Mouse (Mus musculus): ENCODE measurements around the gene Traf3ip2. TPM values are rescaled to one million over a fixed set of nuclear protein-coding genes. Genes with fewer than 3 reads are reported as not detected.

Gene Traf3ip2
- polyA plus RNA-seq, 1 experiment from 2014 or later: 12.9 TPM

DNA sequence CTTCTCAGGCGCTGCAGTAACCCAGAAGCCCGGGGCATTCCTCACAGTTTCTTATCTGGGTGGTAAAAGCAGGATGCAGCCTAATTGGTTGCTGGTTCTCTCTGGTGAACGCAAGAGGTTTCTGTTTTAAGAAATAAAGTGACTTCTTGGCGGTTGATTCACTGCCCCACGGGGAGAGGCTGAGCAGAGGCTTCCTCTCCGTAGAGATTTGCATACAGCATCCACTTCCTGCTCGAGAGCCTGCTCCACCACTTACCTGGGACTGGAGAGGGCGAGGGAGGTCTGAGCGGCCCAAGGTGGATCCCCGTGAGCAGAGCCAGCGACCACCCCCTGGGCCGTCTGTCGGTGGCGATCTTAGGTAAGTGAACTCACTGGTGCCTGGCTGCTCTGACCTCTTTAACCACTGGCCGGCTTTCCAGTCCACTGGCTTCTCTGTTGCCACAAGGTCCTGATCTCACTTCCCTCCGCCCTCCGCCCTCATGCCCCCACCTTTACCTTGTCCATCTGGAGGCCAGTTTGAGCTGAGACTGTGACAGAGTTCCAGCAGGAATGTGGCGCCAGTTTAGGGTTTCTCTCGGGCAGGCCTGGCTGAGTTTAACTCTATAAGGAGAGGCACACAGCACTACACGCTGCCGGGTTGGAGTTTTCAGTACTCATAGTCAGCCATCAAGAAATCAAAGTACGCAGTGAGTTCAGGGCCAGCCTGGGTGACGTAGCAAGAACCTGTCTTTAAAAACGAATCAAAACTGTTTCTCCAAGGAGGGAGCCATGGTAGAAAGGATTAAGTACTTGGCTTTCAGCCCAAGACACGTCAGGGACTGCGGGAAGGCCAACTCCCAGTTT lies 476 bp downstream of the Traf3ip2 start:
- H3K36me3 ChIP-seq (ENCODE audit: control insufficient read depth, insufficient read depth, low read length): 0 out of 2 replicates have a peak, but pooled peaks cover 2% of the 10 kb centered on the region
- peak overlapping the region; percentile 55 for H3K4me3 ChIP-seq (ENCODE audit: low read depth, low read length)
- H3K27ac ChIP-seq (ENCODE audit: low read depth, low read length): peak overlapping the region; percentile 93
- H3K4me2 ChIP-seq: peak overlapping the region; percentile 75
- H3K9me3 ChIP-seq (replicated peaks; ENCODE audit: control insufficient read depth, low read length): no peaks in the 10 kb centered on the region
- H3K9ac ChIP-seq (ENCODE audit: low read depth, low read length): peak overlapping the region; percentile 56
- WGBS (ENCODE audit: insufficient replicate concordance): 3% methylated on average over 26 of the region's 26 CpGs
- peaks cover 11% of the 10 kb centered on the region for H3K4me1 ChIP-seq (ENCODE audit: control insufficient read depth, insufficient read depth, low read length)
- H3K27me3 ChIP-seq (ENCODE audit: control insufficient read depth, insufficient read depth, low read length): no peaks in the 10 kb centered on the region
- peak; percentile 39 for ATAC-seq (replicated peaks; ENCODE audit: insufficient number of reproducible peaks, low FRiP score, low TSS enrichment)

DNA sequence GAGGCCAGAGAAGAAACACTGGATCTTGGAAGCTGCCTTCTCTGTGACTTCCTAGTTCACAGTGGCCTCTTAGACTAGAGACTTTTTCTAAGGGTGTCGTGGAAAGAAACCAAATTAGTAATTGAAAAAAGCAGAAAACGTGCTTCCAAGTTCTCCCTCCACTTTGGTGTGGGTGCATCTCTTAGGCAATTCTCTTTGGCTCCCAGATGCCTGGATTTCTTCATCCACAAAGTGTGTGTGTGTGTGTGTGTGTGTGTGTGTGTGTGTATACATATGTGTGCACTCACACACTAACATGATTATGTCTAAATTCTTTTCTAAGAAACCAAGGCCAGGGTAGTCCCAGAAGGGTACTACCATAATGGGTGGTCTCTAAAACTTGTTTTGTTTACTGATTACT lies 1.2 kb downstream of the Traf3ip2 start:
- Histone ChIP-seq H3K4me3 (ENCODE audit: low read depth, low read length) (peak overlapping the region; percentile 55), H3K9me3 (replicated peaks; ENCODE audit: control insufficient read depth, low read length) (no peaks in the 10 kb centered on the region), H3K27me3 (ENCODE audit: control insufficient read depth, insufficient read depth, low read length) (no peaks in the 10 kb centered on the region), H3K4me1 (ENCODE audit: control insufficient read depth, insufficient read depth, low read length) (peaks cover 11% of the 10 kb centered on the region), H3K4me2 (peak overlapping the region; percentile 75), H3K9ac (ENCODE audit: low read depth, low read length) (peak overlapping the region; percentile 56), H3K27ac (ENCODE audit: low read depth, low read length) (peak overlapping the region; percentile 93), H3K36me3 (ENCODE audit: control insufficient read depth, insufficient read depth, low read length) (0 out of 2 replicates have a peak, but pooled peaks cover 2% of the 10 kb centered on the region)
- no peak for ATAC-seq (replicated peaks; ENCODE audit: insufficient number of reproducible peaks, low FRiP score, low TSS enrichment)
- 26% methylated on average over 2 of the region's 2 CpGs for WGBS (ENCODE audit: insufficient replicate concordance)

DNA sequence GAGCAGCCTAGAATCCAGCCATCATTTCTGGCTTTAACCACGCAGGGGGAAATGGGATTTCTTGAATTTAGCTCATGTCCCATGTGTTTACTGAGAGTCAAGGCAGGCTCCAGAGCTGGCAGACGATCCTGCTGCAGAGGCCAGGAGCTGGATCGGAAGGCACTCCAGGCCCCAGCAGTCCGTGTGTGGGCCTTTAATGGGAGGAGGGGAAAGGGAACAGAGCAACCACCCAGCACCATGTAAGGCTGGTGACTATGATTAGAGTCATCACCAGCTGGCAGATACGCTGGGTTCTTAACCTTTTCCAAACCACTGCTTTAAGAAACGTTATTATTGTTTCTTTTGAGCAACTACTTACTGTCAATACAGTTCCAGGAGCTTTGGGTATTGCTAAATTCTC lies 1.9 kb downstream of the Traf3ip2 start:
- H3K4me2 ChIP-seq: peak overlapping the region; percentile 75
- no peaks in the 10 kb centered on the region for H3K9me3 ChIP-seq (replicated peaks; ENCODE audit: control insufficient read depth, low read length)
- peak overlapping the region; percentile 93 for H3K27ac ChIP-seq (ENCODE audit: low read depth, low read length)
- peak overlapping the region; percentile 56; the same call in 1 of the 2 replicates for H3K9ac ChIP-seq (ENCODE audit: low read depth, low read length)
- WGBS (ENCODE audit: insufficient replicate concordance): 11% methylated on average over 6 of the region's 6 CpGs
- no peaks in the 10 kb centered on the region for H3K27me3 ChIP-seq (ENCODE audit: control insufficient read depth, insufficient read depth, low read length)
- 0 out of 2 replicates have a peak, but pooled peaks cover 2% of the 10 kb centered on the region for H3K36me3 ChIP-seq (ENCODE audit: control insufficient read depth, insufficient read depth, low read length)
- peak; percentile 72; the same call in 1 of the 2 replicates for ATAC-seq (replicated peaks; ENCODE audit: insufficient number of reproducible peaks, low FRiP score, low TSS enrichment)
- peaks cover 11% of the 10 kb centered on the region for H3K4me1 ChIP-seq (ENCODE audit: control insufficient read depth, insufficient read depth, low read length)
- peak overlapping the region; percentile 55 for H3K4me3 ChIP-seq (ENCODE audit: low read depth, low read length)

DNA sequence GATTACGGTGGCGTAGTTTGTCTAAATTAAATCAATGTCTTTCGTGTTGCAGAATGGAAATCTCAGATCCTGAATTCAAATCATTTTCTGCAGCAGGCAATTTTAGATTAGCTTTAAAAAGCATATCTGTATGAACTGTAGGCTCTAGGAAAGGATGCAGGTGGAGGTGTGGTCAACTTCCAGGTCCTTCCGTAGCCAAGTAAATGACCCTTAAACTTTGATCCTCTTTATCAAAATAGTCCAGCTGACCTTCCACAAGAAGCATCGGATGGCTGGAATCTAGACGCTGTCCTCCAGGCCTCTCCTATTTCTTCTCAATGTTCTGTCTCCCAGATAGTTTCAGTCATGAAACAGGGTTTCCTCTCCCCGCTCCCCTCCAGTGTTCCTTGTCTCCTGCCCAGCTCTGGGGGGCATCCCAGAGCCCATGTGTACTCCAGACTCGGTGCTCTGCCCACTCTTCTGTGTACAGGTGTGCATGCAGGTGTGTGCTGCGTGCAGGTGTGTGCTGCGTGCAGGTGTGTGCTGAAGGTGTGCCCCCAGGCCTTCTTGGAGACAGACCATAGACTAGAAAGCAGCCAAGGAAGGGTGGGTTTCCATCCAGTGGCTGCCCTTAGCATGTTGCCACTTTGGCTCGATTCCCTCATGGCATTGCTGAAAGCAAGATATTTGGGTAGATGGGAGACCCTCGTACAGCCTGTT lies 2.9 kb downstream of the Traf3ip2 start:
- H3K4me1 ChIP-seq (ENCODE audit: control insufficient read depth, insufficient read depth, low read length): peaks cover 11% of the 10 kb centered on the region
- 79% methylated on average over 12 of the region's 12 CpGs for WGBS (ENCODE audit: insufficient replicate concordance)
- H3K4me3 ChIP-seq (ENCODE audit: low read depth, low read length): no peak overlapping the region
- peak overlapping the region; percentile 93 for H3K27ac ChIP-seq (ENCODE audit: low read depth, low read length)
- H3K27me3 ChIP-seq (ENCODE audit: control insufficient read depth, insufficient read depth, low read length): no peaks in the 10 kb centered on the region
- H3K36me3 ChIP-seq (ENCODE audit: control insufficient read depth, insufficient read depth, low read length): peaks cover 8% of the 10 kb centered on the region
- H3K9me3 ChIP-seq (replicated peaks; ENCODE audit: control insufficient read depth, low read length): no peaks in the 10 kb centered on the region
- H3K9ac ChIP-seq (ENCODE audit: low read depth, low read length): peak overlapping the region; percentile 49; the same call in 1 of the 2 replicates
- peak overlapping the region; percentile 75 for H3K4me2 ChIP-seq
- ATAC-seq (replicated peaks; ENCODE audit: insufficient number of reproducible peaks, low FRiP score, low TSS enrichment): no peak

- WGBS (ENCODE audit: insufficient replicate concordance): 81% methylated on average over 9 of the region's 9 CpGs
- no peaks in the 10 kb centered on the region for H3K27me3 ChIP-seq (ENCODE audit: control insufficient read depth, insufficient read depth, low read length)
- H3K36me3 ChIP-seq (ENCODE audit: control insufficient read depth, insufficient read depth, low read length): peaks cover 12% of the 10 kb centered on the region
- H3K9me3 ChIP-seq (replicated peaks; ENCODE audit: control insufficient read depth, low read length): no peaks in the 10 kb centered on the region
- no peak for ATAC-seq (replicated peaks; ENCODE audit: insufficient number of reproducible peaks, low FRiP score, low TSS enrichment)
- H3K4me2 ChIP-seq: no peak overlapping the region
- no peak overlapping the region for H3K4me3 ChIP-seq (ENCODE audit: low read depth, low read length)
- no peak overlapping the region for H3K9ac ChIP-seq (ENCODE audit: low read depth, low read length)
- peaks cover 11% of the 10 kb centered on the region for H3K4me1 ChIP-seq (ENCODE audit: control insufficient read depth, insufficient read depth, low read length)
- H3K27ac ChIP-seq (ENCODE audit: low read depth, low read length): no peak overlapping the region
Observed at GRCm38 (mm10) chr10:39616230-39616590, 3.5 kb downstream of the Traf3ip2 start.

DNA sequence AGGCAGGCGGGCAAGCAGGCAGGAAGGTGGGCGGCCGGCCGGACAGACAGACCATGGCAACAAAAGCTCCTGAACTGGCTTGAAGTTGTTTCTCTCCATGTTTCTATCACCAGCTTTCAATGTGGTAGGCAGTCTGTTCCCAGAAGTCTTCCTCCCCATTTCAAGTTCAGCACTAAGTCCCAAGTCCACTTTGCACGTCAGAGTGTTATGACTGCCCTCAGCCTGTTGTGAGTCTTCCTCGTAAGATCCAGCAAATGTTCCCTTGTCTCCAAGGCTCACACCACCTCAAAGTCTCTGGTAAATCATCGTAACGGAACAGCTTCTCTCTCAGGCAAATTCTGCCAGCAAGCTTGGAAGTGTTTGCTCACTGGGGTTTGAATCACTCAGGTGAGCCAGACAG lies 3.9 kb downstream of the Traf3ip2 start:
- no peak overlapping the region for H3K4me2 ChIP-seq
- no peak overlapping the region for H3K27ac ChIP-seq (ENCODE audit: low read depth, low read length)
- peaks cover 11% of the 10 kb centered on the region for H3K4me1 ChIP-seq (ENCODE audit: control insufficient read depth, insufficient read depth, low read length)
- H3K4me3 ChIP-seq (ENCODE audit: low read depth, low read length): no peak overlapping the region
- H3K9ac ChIP-seq (ENCODE audit: low read depth, low read length): no peak overlapping the region
- H3K9me3 ChIP-seq (replicated peaks; ENCODE audit: control insufficient read depth, low read length): no peaks in the 10 kb centered on the region
- H3K27me3 ChIP-seq (ENCODE audit: control insufficient read depth, insufficient read depth, low read length): no peaks in the 10 kb centered on the region
- ATAC-seq (replicated peaks; ENCODE audit: insufficient number of reproducible peaks, low FRiP score, low TSS enrichment): no peak
- H3K36me3 ChIP-seq (ENCODE audit: control insufficient read depth, insufficient read depth, low read length): peaks cover 13% of the 10 kb centered on the region
- WGBS (ENCODE audit: insufficient replicate concordance): 87% methylated on average over 8 of the region's 8 CpGs

DNA sequence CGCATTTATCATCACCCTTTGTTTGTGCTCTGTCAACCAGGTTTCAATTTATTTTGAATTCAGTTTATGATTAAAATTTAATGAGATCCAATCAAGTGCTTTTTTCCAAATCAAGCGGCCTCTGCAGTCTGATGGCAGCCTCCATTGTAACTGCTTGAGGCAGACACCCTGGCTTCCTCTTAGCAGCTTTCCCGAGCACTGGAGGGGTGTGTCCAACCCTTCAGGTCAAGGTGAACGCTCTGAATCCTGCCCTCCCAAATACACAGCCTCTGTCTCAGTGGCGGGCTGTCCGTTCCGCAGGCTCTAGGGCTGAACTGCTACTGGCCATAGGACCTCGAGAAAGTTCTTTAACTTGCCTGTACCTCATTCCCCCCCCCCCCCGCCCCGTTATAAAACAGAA lies 5.7 kb downstream of the Traf3ip2 start:
- no peak for ATAC-seq (replicated peaks; ENCODE audit: insufficient number of reproducible peaks, low FRiP score, low TSS enrichment)
- Histone ChIP-seq H3K9ac (ENCODE audit: low read depth, low read length) (no peak overlapping the region), H3K4me1 (ENCODE audit: control insufficient read depth, insufficient read depth, low read length) (peaks cover 11% of the 10 kb centered on the region), H3K9me3 (replicated peaks; ENCODE audit: control insufficient read depth, low read length) (no peaks in the 10 kb centered on the region), H3K36me3 (ENCODE audit: control insufficient read depth, insufficient read depth, low read length) (peaks cover 13% of the 10 kb centered on the region), H3K4me2 (no peak overlapping the region), H3K27me3 (ENCODE audit: control insufficient read depth, insufficient read depth, low read length) (no peaks in the 10 kb centered on the region), H3K27ac (ENCODE audit: low read depth, low read length) (no peak overlapping the region), H3K4me3 (ENCODE audit: low read depth, low read length) (no peak overlapping the region)
- WGBS (ENCODE audit: insufficient replicate concordance): 78% methylated on average over 10 of the region's 10 CpGs

GRCm38 (mm10) chr10:39620626-39621025 lies 7.9 kb downstream of the Traf3ip2 start:
- no peaks in the 10 kb centered on the region for H3K27me3 ChIP-seq (ENCODE audit: control insufficient read depth, insufficient read depth, low read length)
- no peaks in the 10 kb centered on the region for H3K9me3 ChIP-seq (replicated peaks; ENCODE audit: control insufficient read depth, low read length)
- no peak overlapping the region for H3K4me3 ChIP-seq (ENCODE audit: low read depth, low read length)
- peaks cover 3% of the 10 kb centered on the region for H3K4me1 ChIP-seq (ENCODE audit: control insufficient read depth, insufficient read depth, low read length)
- no peak overlapping the region for H3K4me2 ChIP-seq
- WGBS (ENCODE audit: insufficient replicate concordance): 82% methylated on average over 5 of the region's 5 CpGs
- no peak overlapping the region for H3K27ac ChIP-seq (ENCODE audit: low read depth, low read length)
- H3K9ac ChIP-seq (ENCODE audit: low read depth, low read length): no peak overlapping the region
- ATAC-seq (replicated peaks; ENCODE audit: insufficient number of reproducible peaks, low FRiP score, low TSS enrichment): no peak
- H3K36me3 ChIP-seq (ENCODE audit: control insufficient read depth, insufficient read depth, low read length): peaks cover 13% of the 10 kb centered on the region
